Mouse (Mus musculus): ENCODE results near the gene Slc13a4. TPM values are rescaled to one million over a fixed set of nuclear protein-coding genes. Genes with fewer than 3 reads are reported as not detected.

The Slc13a4 gene
- total and polyA plus RNA-seq, 3 experiments, result 0.70 TPM; not detected in 2

DNA sequence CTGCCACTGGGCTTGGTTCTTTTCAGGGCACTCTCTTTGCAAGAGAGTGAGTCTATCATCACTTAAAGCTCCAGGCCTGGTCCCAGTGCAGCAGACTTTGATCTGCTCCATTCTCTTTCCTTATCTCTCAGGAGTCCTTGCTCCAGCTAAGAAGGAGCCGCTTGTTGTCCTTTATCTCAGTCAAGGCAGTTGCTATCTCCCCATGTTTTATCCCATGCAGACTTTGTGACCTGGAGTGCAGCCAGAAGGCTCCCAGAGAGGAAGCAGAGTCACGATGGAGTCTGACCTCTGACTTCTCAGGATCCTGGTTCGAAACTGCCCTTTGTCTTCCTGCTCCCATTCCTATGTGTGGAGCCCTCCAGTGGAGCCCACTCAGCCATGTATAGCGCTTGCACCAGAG, 13.2 kb upstream of the Slc13a4 start:
- H3K27ac ChIP-seq, result no peak overlapping the region
- no peaks in the 10 kb centered on the region for H3K4me1 ChIP-seq (ENCODE audit: control insufficient read depth, insufficient read depth, low read length)
- 44% methylated on average over 4 of the region's 4 CpGs for WGBS
- no peak overlapping the region for H3K4me3 ChIP-seq
- no peaks in the 10 kb centered on the region for H3K36me3 ChIP-seq (ENCODE audit: control insufficient read depth, insufficient read depth, low read length)
- H3K79me2 ChIP-seq (replicated peaks; ENCODE audit: control insufficient read depth, insufficient read depth, low read length), result no peaks in the 10 kb centered on the region
- DNase-seq, result no peak
- no peak overlapping the region for H3K9ac ChIP-seq (ENCODE audit: low read depth, low read length)
- intact Hi-C loops (cut with DNase I), result no loop called here
- TF ChIP-seq EP300 (IDR thresholded peaks at IDR 0.05; ENCODE audit: insufficient read depth, low read depth, low read length) (no peak), POLR2A (IDR thresholded peaks at IDR 0.05; ENCODE audit: insufficient read depth, low read depth, low read length) (no peak), CTCF (IDR thresholded peaks at IDR 0.05) (no peak)
- H3K27me3 ChIP-seq (ENCODE audit: control insufficient read depth, insufficient read depth, low read length), result no peaks in the 10 kb centered on the region

DNA sequence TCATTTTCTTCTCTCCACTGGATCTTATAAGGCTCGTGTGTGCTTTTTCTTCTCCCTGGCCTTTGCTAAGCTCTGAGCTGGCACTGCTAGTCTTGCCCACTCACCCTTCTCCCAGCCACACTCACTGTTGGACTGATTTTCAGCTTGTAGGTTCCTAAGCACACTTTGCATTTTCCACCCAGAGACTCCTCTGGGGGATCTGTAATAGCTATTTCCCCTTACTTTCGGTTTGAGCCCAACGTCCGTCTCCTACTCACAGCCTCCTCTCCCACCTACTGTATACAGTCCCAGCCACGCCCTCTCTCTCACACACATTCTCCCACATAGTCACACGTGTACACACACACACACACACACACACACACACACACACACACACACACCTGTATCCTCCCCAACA, 11.9 kb upstream of the Slc13a4 start:
- 78% methylated on average over 6 of the region's 6 CpGs for WGBS
- H3K27ac ChIP-seq, result no peak overlapping the region
- H3K36me3 ChIP-seq (ENCODE audit: control insufficient read depth, insufficient read depth, low read length), result no peaks in the 10 kb centered on the region
- TF ChIP-seq POLR2A (IDR thresholded peaks at IDR 0.05; ENCODE audit: insufficient read depth, low read depth, low read length), result no peak
- no peak for TF ChIP-seq EP300 (IDR thresholded peaks at IDR 0.05; ENCODE audit: insufficient read depth, low read depth, low read length)
- TF ChIP-seq CTCF (IDR thresholded peaks at IDR 0.05), result no peak
- intact Hi-C loops (cut with DNase I), result no loop called here
- H3K4me3 ChIP-seq, result no peak overlapping the region
- H3K27me3 ChIP-seq (ENCODE audit: control insufficient read depth, insufficient read depth, low read length), result no peaks in the 10 kb centered on the region
- H3K9ac ChIP-seq (ENCODE audit: low read depth, low read length), result no peak overlapping the region
- no peaks in the 10 kb centered on the region for H3K4me1 ChIP-seq (ENCODE audit: control insufficient read depth, insufficient read depth, low read length)
- H3K79me2 ChIP-seq (replicated peaks; ENCODE audit: control insufficient read depth, insufficient read depth, low read length), result no peaks in the 10 kb centered on the region
- DNase-seq, result no peak

DNA sequence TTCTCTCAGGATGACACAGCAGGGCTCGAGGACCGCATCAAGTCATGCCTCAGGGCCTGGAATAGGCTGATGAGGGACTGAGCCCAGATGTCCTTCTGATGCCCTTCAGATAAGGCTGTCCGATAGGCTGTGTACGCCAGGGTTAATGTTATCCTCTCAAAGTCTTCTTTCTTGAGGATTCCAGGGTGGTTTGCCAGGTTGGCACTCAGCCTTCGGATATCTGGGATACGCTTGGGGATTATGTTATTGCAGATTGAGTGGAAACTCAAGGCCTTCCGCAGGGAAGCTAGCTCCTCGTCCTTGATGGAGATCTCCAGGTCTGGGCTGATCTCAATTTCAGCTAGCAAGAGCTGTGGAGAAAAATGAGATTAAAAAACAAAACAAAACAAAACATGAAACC, 5.6 kb upstream of the Slc13a4 start:
- H3K27me3 ChIP-seq (ENCODE audit: control insufficient read depth, insufficient read depth, low read length), result no peaks in the 10 kb centered on the region
- no peaks in the 10 kb centered on the region for H3K4me1 ChIP-seq (ENCODE audit: control insufficient read depth, insufficient read depth, low read length)
- no peak for DNase-seq
- no peak overlapping the region for H3K27ac ChIP-seq
- no peak overlapping the region for H3K4me3 ChIP-seq
- no peaks in the 10 kb centered on the region for H3K36me3 ChIP-seq (ENCODE audit: control insufficient read depth, insufficient read depth, low read length)
- no peaks in the 10 kb centered on the region for H3K79me2 ChIP-seq (replicated peaks; ENCODE audit: control insufficient read depth, insufficient read depth, low read length)
- WGBS, result 85% methylated on average over 8 of the region's 8 CpGs
- intact Hi-C loops (cut with DNase I), result no loop called here
- TF ChIP-seq POLR2A (IDR thresholded peaks at IDR 0.05; ENCODE audit: insufficient read depth, low read depth, low read length) (no peak), EP300 (IDR thresholded peaks at IDR 0.05; ENCODE audit: insufficient read depth, low read depth, low read length) (no peak), CTCF (IDR thresholded peaks at IDR 0.05) (no peak)
- H3K9ac ChIP-seq (ENCODE audit: low read depth, low read length), result no peak overlapping the region

DNA sequence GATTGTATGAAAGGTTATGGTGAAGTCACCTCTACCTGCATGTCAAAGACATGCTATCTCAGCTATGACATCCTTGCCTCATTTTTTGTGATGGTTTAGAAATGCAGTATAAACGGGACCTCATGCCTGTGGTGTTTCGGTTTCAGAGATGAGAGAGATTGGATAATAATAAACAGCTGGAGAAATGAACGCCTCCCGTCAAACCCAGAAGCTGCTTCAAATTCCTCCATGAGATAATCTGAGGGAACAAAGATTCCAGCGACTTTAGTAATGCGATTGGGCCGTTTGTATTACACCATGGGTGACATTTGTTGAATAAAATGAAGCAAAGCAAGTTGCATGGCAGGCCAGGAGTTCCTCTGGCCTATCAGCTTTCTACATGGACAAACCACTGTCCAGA, 1.5 kb upstream of the Slc13a4 start:
- no peaks in the 10 kb centered on the region for H3K36me3 ChIP-seq (ENCODE audit: control insufficient read depth, insufficient read depth, low read length)
- 46% methylated on average over 7 of the region's 7 CpGs for WGBS

DNA sequence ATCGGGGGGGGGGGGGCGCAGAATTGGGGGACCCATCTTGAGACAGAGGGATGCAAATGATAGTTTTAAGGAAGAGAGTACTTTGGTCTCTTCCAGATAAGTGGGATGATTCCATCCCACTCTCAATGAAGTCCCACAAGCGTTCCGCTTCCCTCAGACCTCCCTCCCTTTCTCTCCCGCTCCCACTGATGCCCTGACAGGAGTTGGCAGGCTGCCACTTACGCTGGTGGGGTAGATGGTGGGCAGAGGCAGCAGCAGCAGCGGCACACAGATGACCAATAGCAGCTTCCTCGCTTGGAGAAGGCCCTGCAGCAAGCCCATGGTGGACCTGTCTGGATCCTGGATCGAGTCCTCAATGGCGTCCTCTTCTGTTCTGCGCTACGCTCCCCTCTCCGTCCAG, 795 bp downstream of the Slc13a4 start:
- Histone ChIP-seq H3K4me1 (ENCODE audit: control insufficient read depth, insufficient read depth, low read length) (no peaks in the 10 kb centered on the region), H3K27ac (no peak overlapping the region), H3K79me2 (replicated peaks; ENCODE audit: control insufficient read depth, insufficient read depth, low read length) (no peaks in the 10 kb centered on the region), H3K9ac (ENCODE audit: low read depth, low read length) (no peak overlapping the region), H3K27me3 (ENCODE audit: control insufficient read depth, insufficient read depth, low read length) (no peaks in the 10 kb centered on the region), H3K4me3 (no peak overlapping the region), H3K36me3 (ENCODE audit: control insufficient read depth, insufficient read depth, low read length) (no peaks in the 10 kb centered on the region)
- no peak for DNase-seq
- 70% methylated on average over 13 of the region's 13 CpGs for WGBS
- TF ChIP-seq CTCF (IDR thresholded peaks at IDR 0.05), result no peak
- no peak for TF ChIP-seq EP300 (IDR thresholded peaks at IDR 0.05; ENCODE audit: insufficient read depth, low read depth, low read length)
- no peak for TF ChIP-seq POLR2A (IDR thresholded peaks at IDR 0.05; ENCODE audit: insufficient read depth, low read depth, low read length)
- intact Hi-C loops (cut with DNase I), result no loop called here

More for the DNA sequence above, 1.5 kb upstream of the Slc13a4 start:
- no peak for DNase-seq
- H3K27me3 ChIP-seq (ENCODE audit: control insufficient read depth, insufficient read depth, low read length), result no peaks in the 10 kb centered on the region
- TF ChIP-seq POLR2A (IDR thresholded peaks at IDR 0.05; ENCODE audit: insufficient read depth, low read depth, low read length) (no peak), EP300 (IDR thresholded peaks at IDR 0.05; ENCODE audit: insufficient read depth, low read depth, low read length) (no peak), CTCF (IDR thresholded peaks at IDR 0.05) (no peak)
- no peak overlapping the region for H3K4me3 ChIP-seq
- no peak overlapping the region for H3K27ac ChIP-seq
- intact Hi-C loops (cut with DNase I), result no loop called here
- H3K4me1 ChIP-seq (ENCODE audit: control insufficient read depth, insufficient read depth, low read length), result no peaks in the 10 kb centered on the region
- no peak overlapping the region for H3K9ac ChIP-seq (ENCODE audit: low read depth, low read length)
- H3K79me2 ChIP-seq (replicated peaks; ENCODE audit: control insufficient read depth, insufficient read depth, low read length), result no peaks in the 10 kb centered on the region

DNA sequence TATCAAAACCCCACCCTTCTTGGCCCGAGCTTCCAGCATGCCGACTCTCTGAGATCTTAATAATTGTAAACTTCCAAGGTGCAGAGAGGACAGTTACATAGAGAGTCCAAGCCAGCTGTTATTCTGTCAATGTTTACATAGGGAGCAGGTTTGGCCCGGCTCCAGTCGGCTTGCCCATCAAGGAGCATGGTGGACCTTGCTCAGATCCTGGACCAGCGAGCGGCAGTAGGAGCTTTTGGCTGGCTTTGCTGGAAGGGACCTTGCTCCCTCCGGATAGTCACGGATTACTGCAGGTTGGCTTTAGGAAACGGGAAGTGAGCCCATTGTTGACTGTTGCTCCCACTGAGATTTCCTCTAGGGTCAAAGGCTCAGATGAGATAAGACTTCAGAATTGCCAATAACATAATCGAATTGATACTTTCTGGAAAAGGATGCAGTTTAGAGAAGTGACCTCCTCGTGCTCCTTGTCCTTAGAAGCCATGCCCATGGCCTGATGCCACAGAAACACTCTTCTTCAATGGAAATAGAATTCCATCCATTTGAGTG, 4.5 kb downstream of the Slc13a4 start:
- Histone ChIP-seq H3K27me3 (ENCODE audit: control insufficient read depth, insufficient read depth, low read length) (no peaks in the 10 kb centered on the region), H3K79me2 (replicated peaks; ENCODE audit: control insufficient read depth, insufficient read depth, low read length) (no peaks in the 10 kb centered on the region), H3K36me3 (ENCODE audit: control insufficient read depth, insufficient read depth, low read length) (no peaks in the 10 kb centered on the region), H3K4me3 (no peak overlapping the region), H3K27ac (no peak overlapping the region), H3K4me1 (ENCODE audit: control insufficient read depth, insufficient read depth, low read length) (no peaks in the 10 kb centered on the region), H3K9ac (ENCODE audit: low read depth, low read length) (no peak overlapping the region)
- no peak for TF ChIP-seq EP300 (IDR thresholded peaks at IDR 0.05; ENCODE audit: insufficient read depth, low read depth, low read length)
- no peak for TF ChIP-seq POLR2A (IDR thresholded peaks at IDR 0.05; ENCODE audit: insufficient read depth, low read depth, low read length)
- TF ChIP-seq CTCF (IDR thresholded peaks at IDR 0.05), result no peak
- no peak for DNase-seq
- 45% methylated on average over 11 of the region's 11 CpGs for WGBS
- intact Hi-C loops (cut with DNase I), result no loop called here
